Mouse (Mus musculus) hindbrain, embryonic 13.5 days (tissue): ENCODE measurements around the gene Adgrl1. TPM values are rescaled to one million over a fixed set of nuclear protein-coding genes. Genes with fewer than 3 reads are reported as not detected.

ENCODE experiments used
- ATAC-seq: fragments of 200-750 bp; cut with Nextera tagmentation; 2 replicates; pipeline ENCODE4 v1.8.0; 2017; ENCODE audit warnings: moderate TSS enrichment; ENCODE audit not compliant: low FRiP score
- H3K27ac ChIP-seq: fragments of 300-500 bp; sonication (generic); 2 replicates; pipeline ENCODE4 v1.5.1; 2015; ENCODE audit warnings: inconsistent platforms, mild to moderate bottlenecking, moderate library complexity
- H3K27me3 ChIP-seq: fragments of 300-500 bp; sonication (generic); 2 replicates; pipeline ENCODE4 v1.6.1; 2015; ENCODE audit warnings: mild to moderate bottlenecking, inconsistent platforms
- H3K36me3 ChIP-seq: fragments of 300-500 bp; sonication (generic); 2 replicates; pipeline ENCODE4 v1.6.1; 2015; ENCODE audit warnings: mild to moderate bottlenecking, inconsistent platforms
- H3K4me1 ChIP-seq: fragments of 300-500 bp; sonication (generic); replicated peaks from 2 replicates; pipeline ENCODE4 v1.6.1; 2015; ENCODE audit warnings: inconsistent platforms
- H3K4me2 ChIP-seq: fragments of 300-500 bp; sonication (generic); 2 replicates; pipeline ENCODE4 v1.6.1; 2015; ENCODE audit warnings: inconsistent platforms, mild to moderate bottlenecking, moderate library complexity
- H3K4me3 ChIP-seq: fragments of 300-500 bp; sonication (generic); 2 replicates; pipeline ENCODE4 v1.5.1; 2015; ENCODE audit warnings: mild to moderate bottlenecking, inconsistent platforms
- H3K9ac ChIP-seq: fragments of 300-500 bp; sonication (generic); 2 replicates; pipeline ENCODE4 v1.6.1; 2015; ENCODE audit warnings: mild to moderate bottlenecking, inconsistent platforms
- H3K9me3 ChIP-seq: fragments of 300-500 bp; sonication (generic); 2 replicates; pipeline ENCODE4 v1.6.1; 2016; ENCODE audit warnings: inconsistent platforms
- WGBS: fragments of 180-500 bp; shearing (Covaris S2); methylation state at CpG from one replicate; pipeline ENCODE4 v1.1.7; 2015; 5-methylcytosine and 5-hydroxymethylcytosine counted together
- polyA plus RNA-seq: library from polyadenylated mRNA; unstranded; fragments of >200 nt; fragmentation: Nextera tagmentation; extraction: Ambion mirVana; gene quantifications from 2 replicates; pipeline ENCODE4 v1.2.1, GENCODE M21; 2015

Gene Adgrl1
- 47.9 and 49.3 TPM in 2 replicates for polyA plus RNA-seq

DNA sequence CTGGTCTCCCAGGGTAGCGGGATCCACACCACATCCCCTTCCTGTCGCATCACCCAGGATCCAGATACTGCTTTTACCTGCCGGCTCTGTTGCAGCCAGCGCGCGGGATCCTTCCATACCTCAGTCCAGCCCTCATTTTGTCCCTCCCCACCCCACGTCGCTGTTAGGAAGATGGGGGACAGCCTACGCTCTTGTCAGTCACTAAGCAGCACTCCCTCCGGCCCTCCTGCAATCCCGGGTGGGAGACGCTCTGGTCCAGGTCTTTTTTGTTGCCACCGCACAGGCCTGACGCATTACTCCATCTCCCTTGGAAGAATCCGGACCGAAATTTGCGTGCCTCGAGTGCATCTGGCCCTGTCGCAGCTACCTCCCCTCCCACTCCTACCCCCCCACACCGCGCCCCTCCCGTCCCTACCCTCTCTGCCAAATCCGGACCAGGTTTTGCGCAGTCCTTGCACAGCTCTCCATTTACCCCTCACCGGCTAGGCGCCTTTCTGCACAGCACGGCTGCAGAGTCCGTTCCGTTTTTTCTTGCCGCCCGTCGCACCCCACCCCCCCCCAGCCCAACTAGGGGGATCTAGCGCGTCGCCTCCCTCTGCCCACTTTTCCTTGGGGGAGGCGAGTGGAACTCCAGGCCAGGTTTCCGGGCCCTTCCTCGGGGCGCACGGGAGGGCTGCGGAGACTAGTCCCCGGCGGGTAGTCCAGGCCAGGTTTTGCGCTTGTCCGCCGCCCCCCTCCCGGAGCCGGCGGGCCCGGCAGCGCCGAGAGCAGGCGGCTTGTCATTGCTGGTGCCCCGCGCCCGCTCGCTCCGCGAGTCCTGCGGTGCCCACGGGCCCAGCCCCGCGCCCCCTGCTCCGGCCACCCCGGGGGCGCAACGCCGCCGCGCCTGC, at the start of gene Adgrl1:
TSS of gene Adgrl1 (plus strand) at position 743 of the 890 bp plus-strand sequence.
- Histone ChIP-seq H3K4me2 (peak within 1 kb of the TSS; percentile 87), H3K27me3 (peaks cover 12% of the 10 kb centered on the region), H3K9me3 (no peaks in the 10 kb centered on the region), H3K36me3 (no peaks in the 10 kb centered on the region), H3K27ac (peak within 1 kb of the TSS; percentile 100), H3K9ac (peak within 1 kb of the TSS; percentile 99), H3K4me1 (peaks cover 59% of the 10 kb centered on the region), H3K4me3 (peak within 1 kb of the TSS; percentile 96)
- WGBS, result under 1% methylated on average over 70 of the region's 70 CpGs
- peak; percentile 92 for ATAC-seq

DNA sequence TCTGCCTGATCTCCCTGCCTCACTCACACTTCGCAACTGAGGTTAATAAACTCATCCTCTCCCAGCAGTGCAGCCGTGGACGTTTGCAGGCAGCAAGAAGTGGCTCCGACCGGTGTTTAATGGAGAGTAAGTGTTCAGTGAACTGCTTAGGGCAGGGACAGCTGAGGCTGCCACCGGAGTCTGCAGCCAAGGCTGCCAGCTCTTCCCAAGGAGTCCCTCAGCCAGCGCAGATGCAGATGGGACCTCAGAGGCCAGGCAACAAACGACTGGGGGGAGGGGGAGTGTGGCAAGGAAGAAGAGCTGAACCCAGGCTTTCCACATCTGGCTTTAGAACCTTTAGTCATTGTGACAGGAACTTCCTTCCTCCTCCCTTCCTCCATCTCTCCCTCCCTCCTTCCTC, 47.6 kb upstream of the Adgrl1 start:
- no peak overlapping the region for H3K27ac ChIP-seq
- peaks cover 6% of the 10 kb centered on the region for H3K4me1 ChIP-seq
- WGBS, result 23% methylated on average over 8 of the region's 8 CpGs
- H3K9ac ChIP-seq, result peak overlapping the region; percentile 55; the same call in 1 of the 2 replicates
- peak overlapping the region; percentile 17; the same call in 1 of the 2 replicates for H3K4me2 ChIP-seq
- H3K27me3 ChIP-seq, result no peaks in the 10 kb centered on the region
- no peak overlapping the region for H3K4me3 ChIP-seq
- peaks cover 4% of the 10 kb centered on the region; the same call in 1 of the 2 replicates for H3K9me3 ChIP-seq
- ATAC-seq, result 0 out of 2 replicates have a peak, but pooled peaks have one; percentile 28
- no peaks in the 10 kb centered on the region for H3K36me3 ChIP-seq

DNA sequence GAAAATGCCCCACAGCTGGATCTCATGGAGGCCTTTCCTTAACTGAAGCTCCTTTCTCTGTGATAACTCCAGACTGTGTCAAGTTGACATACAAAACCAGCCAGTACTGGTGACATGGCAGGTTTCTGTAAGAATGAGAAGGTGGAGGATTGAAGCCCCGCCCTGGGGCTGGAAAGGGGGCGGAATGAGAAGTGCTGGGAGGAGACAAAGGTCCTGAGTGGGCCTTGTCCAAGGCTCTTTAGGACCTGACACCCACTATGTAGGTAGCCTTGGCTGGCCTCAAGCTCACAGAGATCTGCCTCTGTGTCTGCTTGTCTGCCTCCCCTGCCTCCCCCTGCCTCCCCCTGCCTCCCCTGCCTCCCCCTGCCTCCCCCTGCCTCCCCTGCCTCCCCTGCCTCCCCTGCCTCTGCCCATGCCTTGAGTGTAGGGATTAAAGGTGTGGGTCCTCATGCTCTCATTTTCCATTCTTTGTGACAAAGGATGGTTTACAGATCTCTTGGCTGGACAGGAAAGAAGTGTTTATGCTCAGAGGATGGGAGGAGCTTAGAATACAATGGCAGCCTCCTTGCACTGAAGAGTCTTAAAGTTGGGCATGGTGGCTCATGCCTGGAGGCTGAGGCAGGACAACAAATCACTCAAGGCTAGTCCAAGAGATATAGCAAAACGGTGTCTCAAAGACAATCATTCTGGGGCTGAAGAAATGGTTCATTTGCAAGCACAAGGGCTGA, 46.4 kb upstream of the Adgrl1 start:
- no peak for ATAC-seq
- Histone ChIP-seq H3K27ac (no peak overlapping the region), H3K36me3 (no peaks in the 10 kb centered on the region), H3K4me1 (peaks cover 6% of the 10 kb centered on the region), H3K27me3 (no peaks in the 10 kb centered on the region), H3K4me2 (no peak overlapping the region), H3K9ac (no peak overlapping the region), H3K9me3 (no peaks in the 10 kb centered on the region), H3K4me3 (no peak overlapping the region)
- WGBS, result 69% methylated on average over 3 of the region's 3 CpGs

DNA sequence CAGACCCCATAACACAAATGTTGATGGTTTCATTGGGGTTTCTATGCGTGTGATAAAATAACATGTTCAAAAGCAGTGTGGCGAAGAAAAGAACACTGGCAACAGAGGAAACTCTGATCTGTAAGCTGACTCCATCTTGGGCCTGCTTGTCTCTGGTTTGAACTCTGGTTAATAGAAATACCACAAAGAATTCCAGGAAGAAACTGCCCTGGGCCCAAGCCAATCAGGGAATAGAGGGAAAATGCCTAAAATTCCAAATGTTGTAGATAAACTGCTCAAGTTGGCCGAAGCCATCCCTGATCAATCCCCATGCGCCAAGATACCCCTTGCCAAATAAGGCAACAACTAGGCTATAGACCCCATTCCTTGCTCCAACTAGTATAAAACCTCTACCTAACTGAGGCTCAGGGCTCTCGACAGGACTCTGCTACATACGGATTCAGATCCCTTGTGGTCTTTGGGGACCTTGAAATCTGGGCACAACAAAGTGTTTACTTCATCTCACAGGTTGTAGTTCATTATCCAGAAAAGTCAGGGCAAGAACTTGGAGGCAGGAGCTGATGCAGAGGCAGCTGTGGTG, 43.3 kb upstream of the Adgrl1 start:
- no peak overlapping the region for H3K4me3 ChIP-seq
- no peaks in the 10 kb centered on the region for H3K9me3 ChIP-seq
- WGBS, result 94% methylated on average over 6 of the region's 6 CpGs
- peaks cover 6% of the 10 kb centered on the region for H3K4me1 ChIP-seq
- no peak overlapping the region for H3K27ac ChIP-seq
- H3K27me3 ChIP-seq, result 0 out of 2 replicates have a peak, but pooled peaks cover 1% of the 10 kb centered on the region
- H3K36me3 ChIP-seq, result no peaks in the 10 kb centered on the region
- no peak for ATAC-seq
- no peak overlapping the region for H3K4me2 ChIP-seq
- H3K9ac ChIP-seq, result no peak overlapping the region

DNA sequence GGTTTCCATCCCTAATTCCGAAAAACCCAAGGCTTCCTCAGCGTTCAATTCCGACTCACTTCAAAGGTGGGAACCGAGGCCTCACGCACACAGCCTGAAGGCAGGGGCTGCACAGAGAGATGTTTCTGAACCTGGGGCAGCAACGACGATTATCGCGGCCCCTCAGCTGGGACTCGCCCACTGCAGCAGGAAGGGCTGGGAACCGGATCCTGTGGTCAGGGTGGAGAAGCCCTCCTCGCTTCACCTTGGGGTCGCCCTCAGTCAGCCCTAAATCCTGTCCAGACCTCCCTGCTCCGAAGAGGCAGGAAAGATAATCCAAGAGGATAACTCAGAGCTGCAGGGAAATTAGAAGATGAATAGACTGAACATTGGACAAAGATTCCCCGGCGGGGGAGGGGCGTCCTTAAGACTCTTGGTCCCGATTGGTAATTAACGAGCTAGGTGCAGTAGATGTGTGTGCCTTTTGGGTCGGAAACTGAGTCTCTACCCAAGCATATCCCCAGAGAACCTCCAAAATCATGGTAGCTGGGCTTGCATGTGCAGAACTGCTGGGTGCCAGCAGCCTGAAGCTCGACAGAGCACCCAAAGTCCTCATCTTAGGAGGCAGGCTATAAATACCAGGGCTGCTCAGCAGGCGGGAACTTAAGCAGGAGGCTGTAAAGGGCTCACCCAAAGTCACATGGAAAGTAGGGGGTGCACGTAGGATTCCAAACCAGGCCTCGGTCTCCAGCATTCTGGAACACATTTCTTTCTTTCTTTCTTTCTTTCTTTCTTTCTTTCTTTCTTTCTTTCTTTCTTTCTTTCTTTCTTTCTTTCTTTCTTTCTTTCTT, 37.3 kb upstream of the Adgrl1 start:
- ATAC-seq, result no peak
- H3K9me3 ChIP-seq, result no peaks in the 10 kb centered on the region
- H3K4me3 ChIP-seq, result peak overlapping the region; percentile 23
- peaks cover 9% of the 10 kb centered on the region for H3K4me1 ChIP-seq
- H3K36me3 ChIP-seq, result no peaks in the 10 kb centered on the region
- WGBS, result 7% methylated on average over 24 of the region's 24 CpGs
- peak overlapping the region; percentile 51 for H3K4me2 ChIP-seq
- H3K27me3 ChIP-seq, result peaks cover 8% of the 10 kb centered on the region; the same call in 1 of the 2 replicates
- H3K27ac ChIP-seq, result no peak overlapping the region
- H3K9ac ChIP-seq, result peak overlapping the region; percentile 61

DNA sequence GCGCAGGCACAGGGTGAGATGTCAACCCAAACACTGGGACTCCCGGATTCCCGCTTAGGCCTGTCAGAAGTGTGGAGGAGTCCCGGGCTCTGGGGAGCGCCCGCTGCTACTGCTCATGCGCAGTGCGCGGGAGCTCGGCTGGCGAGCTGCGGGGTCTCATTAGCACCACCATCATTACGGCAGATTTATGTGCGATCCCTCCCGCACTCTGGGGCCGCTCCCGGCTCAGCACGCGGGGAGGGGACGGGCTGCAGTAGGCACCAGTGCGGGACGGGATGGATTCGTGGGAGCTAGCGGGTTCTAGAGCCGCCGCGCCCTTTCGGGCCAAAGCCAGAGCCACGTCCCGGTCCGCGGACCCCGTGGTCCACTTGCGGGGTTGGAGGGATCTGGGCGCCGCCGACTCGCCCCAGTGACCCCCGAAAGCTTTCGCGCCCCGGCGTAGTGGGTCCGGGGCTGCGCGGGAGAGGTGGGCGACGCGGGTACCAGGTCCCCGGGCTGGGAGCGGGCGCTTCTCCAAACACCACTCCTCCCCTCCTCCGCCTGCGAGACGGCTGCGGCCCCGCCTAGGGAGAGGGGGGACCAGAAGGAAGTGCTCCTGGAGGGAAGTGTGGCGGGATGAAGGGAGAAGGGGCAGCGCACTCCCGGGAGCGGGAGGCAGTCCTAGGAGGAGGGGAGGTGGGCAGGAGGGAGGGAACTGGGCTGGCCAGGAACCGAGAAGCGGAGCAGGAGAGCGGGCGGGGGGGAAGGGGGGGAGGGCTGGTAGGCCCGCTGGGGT, 24.8 kb upstream of the Adgrl1 start:
- no peaks in the 10 kb centered on the region for H3K9me3 ChIP-seq
- under 1% methylated on average over 54 of the region's 66 CpGs for WGBS
- peaks cover 26% of the 10 kb centered on the region for H3K4me1 ChIP-seq
- peak overlapping the region; percentile 65 for H3K4me3 ChIP-seq
- H3K36me3 ChIP-seq, result no peaks in the 10 kb centered on the region
- ATAC-seq, result peak; percentile 88
- peaks cover 12% of the 10 kb centered on the region; the same call in 1 of the 2 replicates for H3K27me3 ChIP-seq
- H3K4me2 ChIP-seq, result peak overlapping the region; percentile 91
- H3K27ac ChIP-seq, result peak overlapping the region; percentile 90
- H3K9ac ChIP-seq, result peak overlapping the region; percentile 87

DNA sequence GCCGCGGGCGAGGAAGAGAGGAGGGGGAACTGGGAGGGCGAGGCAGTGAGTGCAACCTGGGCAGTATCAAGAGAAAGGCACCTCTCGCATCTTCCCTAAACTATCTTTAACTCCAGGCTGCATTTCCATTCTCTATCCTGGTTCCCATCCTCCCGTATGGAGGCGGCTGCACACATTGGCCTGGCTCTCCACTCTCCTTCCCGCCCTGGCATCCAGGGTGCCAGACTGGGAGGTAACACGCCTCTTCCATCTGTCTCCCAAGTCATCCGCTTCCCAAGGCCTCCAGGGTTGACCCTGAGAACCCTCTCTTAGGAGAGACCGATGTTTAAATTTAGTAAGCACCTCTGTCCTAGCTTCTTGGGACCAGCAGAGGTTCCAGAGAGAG, 24.3 kb upstream of the Adgrl1 start:
- WGBS, result 1% methylated on average over 10 of the region's 11 CpGs
- Histone ChIP-seq H3K4me1 (peaks cover 26% of the 10 kb centered on the region), H3K4me2 (peak overlapping the region; percentile 91), H3K27ac (peak overlapping the region; percentile 90), H3K36me3 (no peaks in the 10 kb centered on the region), H3K27me3 (peaks cover 12% of the 10 kb centered on the region; the same call in 1 of the 2 replicates), H3K9me3 (no peaks in the 10 kb centered on the region), H3K9ac (peak overlapping the region; percentile 87), H3K4me3 (peak overlapping the region; percentile 65)
- ATAC-seq, result peak; percentile 44

DNA sequence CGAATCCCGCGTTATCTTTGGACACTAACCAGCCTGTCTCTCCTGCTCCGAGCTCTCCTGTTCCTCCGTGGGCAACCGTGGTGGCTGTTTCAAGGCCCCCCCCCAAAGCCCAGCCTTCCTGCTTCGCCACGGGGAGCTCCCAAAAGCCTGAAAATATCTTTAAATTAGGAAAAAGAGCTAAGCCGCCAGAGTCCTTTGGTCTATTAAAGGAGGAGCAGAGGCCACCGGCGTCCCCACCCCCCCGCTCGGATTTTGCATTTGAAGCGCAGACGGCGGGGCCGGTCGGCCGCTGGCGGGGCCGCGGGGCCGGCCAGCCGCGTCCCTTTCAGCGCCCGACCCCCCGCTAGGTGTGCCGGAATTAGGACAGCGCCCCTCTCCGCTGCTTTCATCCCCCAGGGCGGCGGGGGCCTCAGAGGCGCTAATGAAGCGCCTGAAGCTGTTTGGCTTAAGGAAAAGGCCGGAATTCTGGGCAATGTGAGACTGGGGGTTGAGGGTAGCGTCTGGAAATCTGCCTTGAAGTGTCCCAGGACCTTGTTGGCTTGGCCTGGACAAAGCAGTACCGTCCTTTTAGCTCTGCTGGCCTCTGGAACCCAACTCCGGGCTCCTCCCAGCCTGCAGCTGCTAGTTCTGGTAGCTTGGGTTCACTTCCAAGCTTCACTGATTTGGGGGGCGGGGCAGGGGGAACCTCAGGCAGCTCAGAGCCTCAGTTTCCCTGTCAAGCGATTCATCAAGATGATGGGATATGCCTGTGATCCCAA, 23.6 kb upstream of the Adgrl1 start:
- H3K27ac ChIP-seq, result peak overlapping the region; percentile 23; the same call in 1 of the 2 replicates
- 1% methylated on average over 41 of the region's 41 CpGs for WGBS
- ATAC-seq, result no peak

DNA sequence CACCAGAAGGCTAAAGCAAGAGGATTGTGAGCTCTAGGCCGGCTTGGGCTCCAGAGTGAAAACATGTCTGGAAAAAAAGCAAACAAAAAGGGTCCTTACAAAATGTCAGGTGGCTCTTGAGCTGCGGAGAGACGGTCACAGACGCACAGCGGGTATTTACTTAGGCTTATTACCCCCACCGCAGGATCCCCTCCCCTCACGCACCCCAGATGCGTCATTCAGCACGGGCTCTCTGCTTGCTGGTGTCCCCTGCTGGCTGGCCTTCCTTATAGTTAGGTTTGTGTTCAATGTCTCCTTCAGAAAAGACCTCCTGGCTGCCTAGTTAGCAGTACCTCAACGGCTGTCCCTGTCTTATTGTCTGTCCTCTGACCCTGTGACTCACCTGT, 23.1 kb upstream of the Adgrl1 start:
- Histone ChIP-seq H3K36me3 (no peaks in the 10 kb centered on the region), H3K27ac (no peak overlapping the region; the same call in 1 of the 2 replicates), H3K9me3 (no peaks in the 10 kb centered on the region), H3K4me1 (peaks cover 26% of the 10 kb centered on the region), H3K4me2 (peak overlapping the region; percentile 91), H3K9ac (peak overlapping the region; percentile 87; the same call in 1 of the 2 replicates), H3K4me3 (peak overlapping the region; percentile 65; the same call in 1 of the 2 replicates), H3K27me3 (peaks cover 12% of the 10 kb centered on the region; the same call in 1 of the 2 replicates)
- ATAC-seq, result no peak
- 1% methylated on average over 10 of the region's 10 CpGs for WGBS

More for the DNA sequence above, 23.6 kb upstream of the Adgrl1 start:
- Histone ChIP-seq H3K4me1 (peaks cover 26% of the 10 kb centered on the region), H3K4me2 (peak overlapping the region; percentile 91), H3K4me3 (peak overlapping the region; percentile 65), H3K27me3 (peaks cover 12% of the 10 kb centered on the region; the same call in 1 of the 2 replicates), H3K9me3 (no peaks in the 10 kb centered on the region), H3K9ac (peak overlapping the region; percentile 87), H3K36me3 (no peaks in the 10 kb centered on the region)

DNA sequence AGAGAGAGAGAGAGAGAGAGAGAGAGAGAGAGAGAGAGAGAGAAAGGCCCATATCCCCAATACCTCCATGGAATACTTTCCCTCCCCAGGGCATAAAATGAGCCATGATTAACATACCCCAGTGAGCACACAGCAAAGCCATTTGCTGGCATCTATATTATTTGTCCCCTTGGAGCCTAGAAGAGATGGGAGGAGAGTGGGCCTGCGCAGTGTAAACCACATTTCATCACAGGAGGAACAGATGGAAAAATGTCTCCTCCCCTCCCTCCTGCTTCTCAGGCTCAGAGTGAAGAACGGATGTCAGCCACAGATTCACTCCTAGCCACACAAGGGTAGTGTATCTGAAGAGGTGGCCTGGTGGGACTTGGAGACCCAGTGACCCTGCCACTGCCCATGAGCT, 11.5 kb upstream of the Adgrl1 start:
- Histone ChIP-seq H3K4me2 (no peak overlapping the region), H3K36me3 (no peaks in the 10 kb centered on the region), H3K9ac (no peak overlapping the region), H3K27ac (no peak overlapping the region; the same call in 1 of the 2 replicates), H3K4me1 (no peaks in the 10 kb centered on the region), H3K27me3 (peaks cover 13% of the 10 kb centered on the region), H3K9me3 (no peaks in the 10 kb centered on the region), H3K4me3 (no peak overlapping the region)
- ATAC-seq, result no peak
- 73% methylated on average over 2 of the region's 2 CpGs for WGBS
